Mouse (Mus musculus) erythroblast, embryonic 14.5 days (primary cell): Measurements from ENCODE around the gene Gtf2h4.

Experiments
- GATA1 ChIP-seq: IDR thresholded peaks from 2 replicates; pipeline ENCODE4 v1.6.1; 2012; ENCODE audit warnings: low read length, inconsistent platforms, mixed read lengths
- TAL1 ChIP-seq: IDR thresholded peaks from 3 replicates; pipeline ENCODE4 v1.6.1; 2012; ENCODE audit warnings: low read length, inconsistent platforms, mixed read lengths

DNA sequence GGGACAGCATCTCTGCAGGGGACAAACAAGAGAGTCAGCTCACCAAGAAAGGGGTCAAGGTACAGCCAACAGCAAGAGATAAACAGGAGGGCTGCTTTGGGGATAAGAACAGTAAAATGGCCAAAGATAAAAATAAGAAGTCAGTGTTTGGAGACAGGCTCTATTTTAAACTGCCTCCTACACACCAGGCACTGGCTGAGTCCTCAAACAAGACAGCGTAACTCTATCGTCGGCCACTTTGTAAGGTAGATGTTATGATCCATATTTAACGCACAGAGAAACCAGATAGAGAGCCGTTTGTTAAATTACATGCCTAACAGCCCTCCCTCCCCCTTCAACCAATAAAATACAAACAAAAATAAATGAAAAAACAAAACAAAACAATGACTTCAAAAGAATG lies 20.4 kb upstream of the Gtf2h4 start:
- TF ChIP-seq TAL1 (no peak), GATA1 (no peak)
